Mouse (Mus musculus) lung, postnatal 0 days (tissue): ENCODE measurements around the gene Ddx56.

Experiments
- CTCF ChIP-seq: IDR thresholded peaks from 2 replicates; pipeline ENCODE4 v1.5.1; 2016; ENCODE audit warnings: antibody characterized with exemption, mild to moderate bottlenecking
- EP300 ChIP-seq: IDR thresholded peaks from 2 replicates; pipeline ENCODE4 v1.6.1; 2016; ENCODE audit warnings: antibody characterized with exemption, mild to moderate bottlenecking, control low read depth

- TF ChIP-seq EP300 = no peak
- no peak for TF ChIP-seq CTCF
Observed at GRCm38 (mm10) chr11:6256490-6257072, 11.0 kb downstream of the Ddx56 start.
